Mouse (Mus musculus) lung, embryonic 14.5 days (tissue): ENCODE results near the gene Slc26a10. TPM values are rescaled to one million over a fixed set of nuclear protein-coding genes. Genes with fewer than 3 reads are reported as not detected.

Source experiments
- ATAC-seq: fragments of 200-750 bp; cut with Nextera tagmentation; 2 replicates; pipeline ENCODE4 v1.8.0; 2017; ENCODE audit warnings: mild to moderate bottlenecking, moderate TSS enrichment, moderate library complexity; ENCODE audit not compliant: insufficient read depth
- DNase-seq: peaks from one replicate; pipeline ENCODE4 v3.0.0-alpha.2; 2015
- H3K27ac ChIP-seq: fragments of 300-500 bp; sonication (generic); 2 replicates; pipeline ENCODE4 v1.5.1; 2014; ENCODE audit warnings: low read depth, mild to moderate bottlenecking, moderate library complexity
- H3K27me3 ChIP-seq: fragments of 300-500 bp; sonication (generic); 2 replicates; pipeline ENCODE4 v1.6.1; 2014; ENCODE audit warnings: low read length, control low read depth; ENCODE audit not compliant: insufficient read depth
- H3K36me3 ChIP-seq: fragments of 300-500 bp; sonication (generic); 2 replicates; pipeline ENCODE4 v1.6.1; 2014; ENCODE audit warnings: control low read depth; ENCODE audit not compliant: insufficient read depth
- H3K4me1 ChIP-seq: fragments of 300-500 bp; sonication (generic); 2 replicates; pipeline ENCODE4 v1.6.1; 2014; ENCODE audit warnings: antibody characterized with exemption, control low read depth; ENCODE audit not compliant: insufficient read depth
- H3K4me2 ChIP-seq: fragments of 300-500 bp; sonication (generic); 2 replicates; pipeline ENCODE4 v1.6.1; 2014; ENCODE audit warnings: mild to moderate bottlenecking
- H3K4me3 ChIP-seq: fragments of 300-500 bp; sonication (generic); 2 replicates; pipeline ENCODE4 v1.5.1; 2014; ENCODE audit warnings: low read depth, low read length
- H3K9ac ChIP-seq: fragments of 300-500 bp; sonication (generic); 2 replicates; pipeline ENCODE4 v1.6.1; 2014
- H3K9me3 ChIP-seq: fragments of 300-500 bp; sonication (generic); 2 replicates; pipeline ENCODE4 v1.6.1; 2016; ENCODE audit warnings: low read depth, low read length, control low read depth
- CTCF ChIP-seq: IDR thresholded peaks from 2 replicates; pipeline ENCODE4 v1.5.1; 2016; ENCODE audit warnings: antibody characterized with exemption, low read depth
- WGBS: fragments of 180-500 bp; shearing (Covaris S2); extraction: QIAGEN DNeasy Blood & Tissue Kit; methylation state at CpG from one replicate; pipeline ENCODE4 v1.1.7; 2014; 5-methylcytosine and 5-hydroxymethylcytosine counted together
- polyA plus RNA-seq: library from polyadenylated mRNA; unstranded; fragments of >200 nt; fragmentation: Nextera tagmentation; extraction: Ambion mirVana; gene quantifications from 2 replicates; pipeline ENCODE4 v1.2.1, GENCODE M21; 2014

The Slc26a10 gene
- polyA plus RNA-seq, 1 experiment from 2014 or later = 0.09 TPM

DNA sequence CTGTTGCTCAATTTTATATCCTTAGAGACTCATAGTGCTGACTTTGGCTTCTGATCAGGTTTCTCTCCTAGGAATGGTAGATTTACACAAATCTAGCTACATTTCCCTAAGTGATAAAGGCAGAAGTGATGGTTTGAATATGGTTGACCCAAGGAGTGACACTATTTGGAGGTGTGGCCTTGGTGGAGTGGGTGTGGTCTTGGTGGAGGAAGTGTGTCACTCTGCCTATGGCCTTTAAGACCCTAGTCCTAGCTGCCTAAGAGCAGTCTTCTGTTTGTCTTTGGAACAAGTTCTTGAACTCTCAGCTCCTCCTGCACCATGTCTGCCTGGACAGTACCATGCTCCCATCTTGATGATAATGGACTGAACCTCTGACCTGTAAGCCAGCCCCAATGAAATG, 36.7 kb upstream of the Slc26a10 start:
- Histone ChIP-seq H3K36me3 (no peaks in the 10 kb centered on the region), H3K9me3 (no peaks in the 10 kb centered on the region), H3K4me2 (no peak overlapping the region), H3K27ac (no peak overlapping the region), H3K4me1 (no peaks in the 10 kb centered on the region), H3K4me3 (no peak overlapping the region), H3K27me3 (no peaks in the 10 kb centered on the region), H3K9ac (no peak overlapping the region)
- no peak for TF ChIP-seq CTCF
- ATAC-seq = no peak
- no peak for DNase-seq

DNA sequence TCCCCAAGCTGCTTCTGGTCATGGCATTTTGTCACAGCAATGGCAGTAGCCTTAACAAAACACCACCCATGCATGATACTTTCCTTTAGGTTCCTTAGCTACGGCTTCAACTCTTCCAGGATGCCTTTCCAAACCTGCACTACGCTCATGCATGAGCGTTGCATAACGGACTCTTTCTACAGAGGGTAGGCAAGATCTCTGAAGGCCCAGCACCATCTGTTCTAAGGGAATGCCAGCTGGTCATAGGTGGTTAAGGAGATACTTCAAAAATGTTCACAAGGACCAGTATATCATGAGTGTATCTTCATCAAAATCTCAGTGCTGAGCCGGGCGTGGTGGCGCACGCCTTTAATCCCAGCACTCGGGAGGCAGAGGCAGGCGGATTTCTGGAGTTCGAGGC, 36.0 kb upstream of the Slc26a10 start:
- no peaks in the 10 kb centered on the region for H3K9me3 ChIP-seq
- WGBS = 91% methylated on average over 11 of the region's 11 CpGs

DNA sequence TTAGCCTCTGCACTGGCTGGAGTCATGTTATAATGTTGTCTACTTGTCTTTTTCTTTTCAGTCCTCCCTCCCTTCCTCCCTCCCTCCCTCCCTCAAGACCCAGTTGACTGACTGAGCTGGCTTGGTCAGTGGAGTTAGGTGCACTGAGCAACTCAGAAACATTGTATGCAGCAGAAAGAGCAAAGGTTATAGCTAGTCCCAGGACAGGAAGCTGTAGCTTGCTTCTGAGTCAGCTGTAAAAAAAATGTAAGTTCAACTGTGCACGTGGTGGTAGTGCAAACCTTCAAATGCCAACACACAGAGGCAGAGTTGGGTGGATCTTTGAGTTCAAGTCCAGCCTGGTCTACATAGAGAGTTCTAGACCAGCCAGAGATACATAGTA, 34.0 kb upstream of the Slc26a10 start:
- no peak overlapping the region for H3K4me3 ChIP-seq
- DNase-seq = no peak
- H3K4me2 ChIP-seq = no peak overlapping the region
- no peaks in the 10 kb centered on the region for H3K4me1 ChIP-seq
- no peaks in the 10 kb centered on the region for H3K9me3 ChIP-seq
- no peak for TF ChIP-seq CTCF
- no peak for ATAC-seq
- WGBS = 42% methylated on average over 1 of the region's 1 CpGs
- no peak overlapping the region for H3K9ac ChIP-seq
- H3K27me3 ChIP-seq = no peaks in the 10 kb centered on the region
- H3K27ac ChIP-seq = no peak overlapping the region
- no peaks in the 10 kb centered on the region for H3K36me3 ChIP-seq

More for the DNA sequence above, 36.0 kb upstream of the Slc26a10 start:
- ATAC-seq (no peak), DNase-seq (no peak)
- Histone ChIP-seq H3K36me3 (no peaks in the 10 kb centered on the region), H3K27ac (no peak overlapping the region), H3K27me3 (no peaks in the 10 kb centered on the region), H3K4me1 (no peaks in the 10 kb centered on the region), H3K4me2 (no peak overlapping the region), H3K9ac (no peak overlapping the region), H3K4me3 (no peak overlapping the region)
- TF ChIP-seq CTCF = no peak

DNA sequence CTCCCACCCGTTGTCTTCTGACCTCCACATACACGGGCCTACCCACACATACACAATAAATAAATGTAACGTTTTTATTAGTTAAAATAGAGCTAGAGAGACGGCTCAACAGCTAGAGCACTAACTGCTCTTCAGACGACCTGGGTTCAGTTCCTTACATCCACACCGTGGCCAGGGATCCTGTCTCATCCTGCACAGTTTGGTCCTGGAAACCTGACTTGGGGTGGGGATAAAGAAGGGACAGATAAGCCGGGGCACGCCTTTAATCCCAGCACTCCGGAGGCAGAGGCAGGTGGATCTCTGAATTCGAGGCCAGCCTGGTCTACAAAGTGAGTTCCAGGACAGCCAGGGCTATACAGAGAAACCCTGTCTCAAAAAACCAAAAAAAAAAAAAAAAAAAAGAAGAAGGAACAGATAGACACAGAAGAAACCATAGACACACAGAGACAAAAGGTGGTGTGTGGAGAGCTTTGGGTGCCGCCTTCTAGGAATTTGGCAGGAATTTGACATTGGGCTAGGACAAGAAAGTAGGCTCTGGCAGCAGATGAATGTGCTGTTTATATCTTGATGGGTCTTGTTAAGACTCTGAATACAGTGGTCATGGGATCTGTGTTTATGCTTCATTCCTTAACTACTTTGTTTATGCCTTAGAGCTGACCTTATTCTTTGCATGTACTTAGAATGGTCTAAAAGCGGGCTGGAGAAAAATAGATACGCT, 33.4 kb upstream of the Slc26a10 start:
- DNase-seq = no peak
- no peak overlapping the region for H3K4me2 ChIP-seq
- no peak overlapping the region for H3K4me3 ChIP-seq
- ATAC-seq = no peak
- TF ChIP-seq CTCF = no peak
- H3K27me3 ChIP-seq = no peaks in the 10 kb centered on the region
- 76% methylated on average over 13 of the region's 13 CpGs for WGBS
- no peaks in the 10 kb centered on the region for H3K4me1 ChIP-seq
- H3K9me3 ChIP-seq = no peaks in the 10 kb centered on the region
- H3K36me3 ChIP-seq = no peaks in the 10 kb centered on the region
- no peak overlapping the region for H3K9ac ChIP-seq
- no peak overlapping the region for H3K27ac ChIP-seq

DNA sequence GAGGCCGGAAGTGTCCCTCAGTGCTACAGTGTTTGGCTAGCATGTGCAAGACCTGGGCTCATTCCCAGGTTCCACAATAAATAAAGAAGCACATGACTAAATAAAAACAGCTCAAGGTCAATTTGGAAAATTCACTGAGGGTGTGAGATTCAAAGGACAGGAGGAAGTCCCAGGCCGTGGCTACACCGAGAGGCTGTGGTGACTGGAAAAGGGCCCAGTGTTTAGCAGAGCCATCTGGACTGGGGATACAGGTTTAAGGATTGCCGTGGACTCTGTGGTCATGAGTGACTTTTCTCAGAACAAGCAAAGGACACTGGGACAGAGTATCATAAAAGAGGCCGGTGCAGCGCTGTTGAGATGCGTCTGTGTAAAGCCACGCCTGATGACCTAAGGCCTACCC, 32.8 kb upstream of the Slc26a10 start:
- Histone ChIP-seq H3K36me3 (peaks cover 5% of the 10 kb centered on the region; the same call in 1 of the 2 replicates), H3K4me1 (no peaks in the 10 kb centered on the region), H3K4me2 (no peak overlapping the region), H3K9me3 (no peaks in the 10 kb centered on the region), H3K27ac (no peak overlapping the region), H3K27me3 (no peaks in the 10 kb centered on the region), H3K4me3 (no peak overlapping the region), H3K9ac (no peak overlapping the region)
- 84% methylated on average over 8 of the region's 8 CpGs for WGBS
- no peak for DNase-seq
- no peak for TF ChIP-seq CTCF
- no peak for ATAC-seq

DNA sequence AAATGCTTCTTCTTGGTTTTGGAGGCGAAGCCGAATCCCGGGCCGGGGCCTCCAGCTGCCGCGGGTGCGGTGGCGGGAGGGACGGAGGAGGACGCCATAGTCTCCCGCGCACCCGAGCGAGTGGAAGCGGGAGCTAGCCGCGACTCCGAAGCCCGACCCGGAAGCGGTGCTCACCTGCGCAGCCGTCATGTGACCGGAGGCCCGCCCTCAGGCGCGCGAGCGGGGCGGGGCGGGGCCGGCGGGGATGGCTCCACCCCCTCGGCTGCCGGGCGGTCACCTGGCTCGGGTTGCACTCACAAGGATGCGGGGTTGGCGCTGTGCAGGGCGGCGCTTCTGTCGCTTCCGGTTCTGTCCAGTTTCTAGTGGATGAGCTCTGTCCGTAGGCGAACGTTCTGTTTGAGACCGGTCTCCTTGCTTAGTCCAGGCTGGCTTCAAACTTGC, 31.0 kb upstream of the Slc26a10 start, which contains the start of gene Pip4k2c:
Gene Pip4k2c, minus strand, starts transcription at position 172 of the 441 bp plus-strand sequence.
- no peaks in the 10 kb centered on the region for H3K27me3 ChIP-seq
- ATAC-seq (peak; percentile 98), DNase-seq (peak; percentile 91)
- peak within 1 kb of the TSS; percentile 81 for H3K4me3 ChIP-seq
- H3K9ac ChIP-seq = peak within 1 kb of the TSS; percentile 75
- no peaks in the 10 kb centered on the region for H3K4me1 ChIP-seq
- 0 out of 2 replicates have a peak within 1 kb of the TSS, but pooled peaks have one; percentile 14 for H3K27ac ChIP-seq
- H3K9me3 ChIP-seq = no peaks in the 10 kb centered on the region
- 1% methylated on average over 47 of the region's 47 CpGs for WGBS
- H3K36me3 ChIP-seq = peaks cover 19% of the 10 kb centered on the region
- TF ChIP-seq CTCF = no peak
- peak within 1 kb of the TSS; percentile 91 for H3K4me2 ChIP-seq

DNA sequence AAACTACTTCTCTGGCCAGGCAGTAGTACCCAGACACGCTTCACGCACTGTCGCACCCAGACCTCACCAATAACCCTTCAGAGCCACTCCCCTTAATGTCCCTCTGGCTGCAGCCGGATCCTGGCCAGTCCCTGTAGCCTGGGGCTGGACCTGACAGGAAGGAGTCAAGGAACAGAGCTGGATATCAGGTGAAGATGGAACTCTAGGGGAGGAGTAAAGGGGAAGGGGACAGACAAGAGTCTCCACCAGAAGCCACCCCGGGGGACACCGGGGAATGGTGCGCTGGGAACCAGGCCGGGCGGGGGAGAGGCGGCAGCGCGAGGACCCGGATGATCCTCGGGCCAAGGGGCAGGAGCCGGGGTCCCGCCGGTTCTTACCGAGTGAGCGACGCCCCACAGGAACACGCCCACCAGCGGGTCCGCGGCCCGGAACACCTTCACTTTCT, 30.5 kb upstream of the Slc26a10 start:
- Histone ChIP-seq H3K4me1 (no peaks in the 10 kb centered on the region), H3K4me3 (peak overlapping the region; percentile 81), H3K27me3 (no peaks in the 10 kb centered on the region), H3K4me2 (peak overlapping the region; percentile 91), H3K36me3 (peaks cover 23% of the 10 kb centered on the region), H3K9ac (peak overlapping the region; percentile 75), H3K9me3 (no peaks in the 10 kb centered on the region), H3K27ac (no peak overlapping the region)
- DNase-seq = peak; percentile 53
- under 1% methylated on average over 24 of the region's 25 CpGs for WGBS
- peak; percentile 72 for ATAC-seq
- no peak for TF ChIP-seq CTCF
